Mouse (Mus musculus) MEL (cell line): ENCODE results near the gene Ccdc187. TPM values are rescaled to one million over a fixed set of nuclear protein-coding genes. Genes with fewer than 3 reads are reported as not detected.

ENCODE experiments used
- DNase-seq: peaks from one replicate; pipeline ENCODE4 v3.0.0; 2011; ENCODE audit warnings: low read depth, low spot score
- H3K27ac ChIP-seq: 2 replicates; pipeline ENCODE4 v1.5.1; 2012; ENCODE audit warnings: low read depth, mild to moderate bottlenecking, control low read depth, low read length, moderate library complexity; ENCODE audit not compliant: control insufficient read depth
- H3K27me3 ChIP-seq, 2 experiments: fragments of 150-350 bp in 1 of 2; sonication (generic) in 1 of 2; 2 replicates each; pipeline ENCODE4 v1.6.1; 2012; ENCODE audit warnings: low read length in 2 of 2, mild to moderate bottlenecking in 2 of 2, improper control_type of control experiment in 1 of 2, moderate library complexity in 1 of 2; ENCODE audit not compliant: insufficient read depth in 2 of 2, control insufficient read depth in 1 of 2
- H3K36me3 ChIP-seq, 2 experiments: 2 replicates each; pipeline ENCODE4 v1.6.1; 2012 to 2014; ENCODE audit warnings: low read length in 2 of 2, improper control_type of control experiment in 1 of 2, inconsistent platforms in 1 of 2, mild to moderate bottlenecking in 1 of 2; ENCODE audit not compliant: insufficient read depth in 2 of 2, control insufficient read depth in 1 of 2
- H3K4me1 ChIP-seq, 2 experiments: fragments of 150-350 bp in 1 of 2; sonication (generic) in 1 of 2; 2 replicates each; pipeline ENCODE4 v1.6.1; 2012; ENCODE audit warnings: low read length in 2 of 2, improper control_type of control experiment in 1 of 2, mild to moderate bottlenecking in 1 of 2; ENCODE audit not compliant: insufficient read depth in 2 of 2, control insufficient read depth in 1 of 2
- H3K4me3 ChIP-seq, 2 experiments: fragments of 150-350 bp in 1 of 2; sonication (generic) in 1 of 2; 2 replicates each; pipeline ENCODE4 v1.5.1; 2012; ENCODE audit warnings: low read depth in 2 of 2, low read length in 2 of 2, mild to moderate bottlenecking in 2 of 2, moderate library complexity in 2 of 2, control low read depth in 1 of 2, improper control_type of control experiment in 1 of 2; ENCODE audit not compliant: control insufficient read depth in 1 of 2, insufficient read depth in 1 of 2
- H3K79me2 ChIP-seq: 2 replicates; pipeline ENCODE4 v1.6.1; 2012; ENCODE audit warnings: mild to moderate bottlenecking, low read length, moderate library complexity; ENCODE audit not compliant: control insufficient read depth, poor library complexity, insufficient read depth
- H3K9ac ChIP-seq: 2 replicates; pipeline ENCODE4 v1.6.1; 2012; ENCODE audit warnings: low read depth, mild to moderate bottlenecking, control low read depth, low read length, moderate library complexity; ENCODE audit not compliant: control insufficient read depth, poor library complexity, severe bottlenecking
- H3K9me3 ChIP-seq: fragments of 150-350 bp; sonication (generic); replicated peaks from 2 replicates; pipeline ENCODE4 v1.6.1; 2012; ENCODE audit warnings: mild to moderate bottlenecking, low read length, improper control_type of control experiment, moderate library complexity; ENCODE audit not compliant: insufficient read depth
- CHD2 ChIP-seq: IDR thresholded peaks from 2 replicates; pipeline ENCODE4 v1.6.1; 2011; ENCODE audit warnings: low read length, improper control_type of control experiment
- CTCF ChIP-seq, 3 experiments: IDR thresholded peaks in 2 of 3; conservative IDR thresholded peaks in 1 of 3; 2 replicates each; pipeline ENCODE4 v1.5.1; 2011 to 2012; ENCODE audit warnings: low read length in 3 of 3, low read depth in 2 of 3, mild to moderate bottlenecking in 2 of 3, improper control_type of control experiment in 1 of 3, inconsistent platforms in 1 of 3, mixed read lengths in 1 of 3, moderate library complexity in 1 of 3; ENCODE audit not compliant: control insufficient read depth in 1 of 3, insufficient read depth in 1 of 3, poor library complexity in 1 of 3, severe bottlenecking in 1 of 3
- E2F4 ChIP-seq: IDR thresholded peaks from 2 replicates; pipeline ENCODE4 v1.6.1; 2011; ENCODE audit warnings: low read depth, low read length, improper control_type of control experiment, borderline replicate concordance
- ELF1 ChIP-seq: IDR thresholded peaks from 2 replicates; pipeline ENCODE4 v1.6.1; 2014; ENCODE audit warnings: low read depth, mild to moderate bottlenecking, inconsistent platforms, low read length, improper control_type of control experiment, moderate library complexity
- GABPA ChIP-seq: IDR thresholded peaks from 2 replicates; pipeline ENCODE4 v1.6.1; 2012; ENCODE audit warnings: low read depth, mild to moderate bottlenecking, inconsistent platforms, low read length, improper control_type of control experiment, moderate library complexity
- JUND ChIP-seq: IDR thresholded peaks from 2 replicates; pipeline ENCODE4 v1.6.1; 2011; ENCODE audit warnings: low read depth, mild to moderate bottlenecking, improper control_type of control experiment, low read length
- MAX ChIP-seq: IDR thresholded peaks from 2 replicates; pipeline ENCODE4 v1.6.1; 2011; ENCODE audit warnings: low read length, improper control_type of control experiment
- MYC ChIP-seq: IDR thresholded peaks from 2 replicates; pipeline ENCODE4 v1.6.1; 2011; ENCODE audit warnings: low read depth, mild to moderate bottlenecking, low read length, improper control_type of control experiment, moderate library complexity
- NRF1 ChIP-seq: IDR thresholded peaks from 2 replicates; pipeline ENCODE4 v1.6.1; 2014; ENCODE audit warnings: low read depth, mild to moderate bottlenecking, inconsistent platforms, low read length, improper control_type of control experiment, moderate library complexity; ENCODE audit not compliant: poor library complexity, insufficient read depth, severe bottlenecking
- POLR2AphosphoS5 ChIP-seq: IDR thresholded peaks from 2 replicates; pipeline ENCODE4 v1.6.1; 2012; ENCODE audit warnings: low read depth, borderline replicate concordance, mild to moderate bottlenecking, inconsistent platforms, low read length, moderate library complexity, mixed read lengths
- RAD21 ChIP-seq: IDR thresholded peaks from 2 replicates; pipeline ENCODE4 v1.6.1; 2011; ENCODE audit warnings: mild to moderate bottlenecking, low read depth, low read length, improper control_type of control experiment
- SIN3A ChIP-seq: IDR thresholded peaks from 2 replicates; pipeline ENCODE4 v1.6.1; 2012; ENCODE audit warnings: low read length, improper control_type of control experiment, inconsistent platforms
- SMC3 ChIP-seq: IDR thresholded peaks from 2 replicates; pipeline ENCODE4 v1.6.1; 2011; ENCODE audit warnings: low read depth, low read length, improper control_type of control experiment
- TBP ChIP-seq: IDR thresholded peaks from 2 replicates; pipeline ENCODE4 v1.8.0; 2011; ENCODE audit warnings: low read depth, low read length, improper control_type of control experiment
- UBTF ChIP-seq: IDR thresholded peaks from 2 replicates; pipeline ENCODE4 v1.6.1; 2012; ENCODE audit warnings: low read depth, mild to moderate bottlenecking, inconsistent platforms, low read length, improper control_type of control experiment, moderate library complexity, borderline replicate concordance; ENCODE audit not compliant: insufficient read depth
- ZC3H11A ChIP-seq: IDR thresholded peaks from 2 replicates; pipeline ENCODE4 v1.6.1; 2012; ENCODE audit warnings: low read depth, mild to moderate bottlenecking, inconsistent platforms, low read length, improper control_type of control experiment
- ZNF384 ChIP-seq: IDR thresholded peaks from 2 replicates; pipeline ENCODE4 v1.6.1; 2012; ENCODE audit warnings: low read depth, mild to moderate bottlenecking, inconsistent platforms, low read length, improper control_type of control experiment
- polyA plus RNA-seq, 2 experiments: library from polyadenylated mRNA; stranded (reverse) in 1 of 2; unstranded in 1 of 2; fragments of >175 nt in 1 of 2; fragments of >200 nt in 1 of 2; gene quantifications; 2 replicates each; pipeline versions ENCODE4 v1.2.1 to v1.2.4; 2012; ENCODE audit warnings: low replicate concordance in 2 of 2, low read depth in 1 of 2; ENCODE audit not compliant: insufficient read length in 2 of 2, insufficient read depth in 1 of 2, missing spikeins in 1 of 2
- total RNA-seq: library from RNA; depleted of rRNA; stranded (reverse); fragments of 300-350 nt; gene quantifications from 2 replicates; pipeline ENCODE4 v1.2.3, GENCODE M21; 2012

Gene Ccdc187
- total and polyA plus RNA-seq, 3 experiments: not detected

DNA sequence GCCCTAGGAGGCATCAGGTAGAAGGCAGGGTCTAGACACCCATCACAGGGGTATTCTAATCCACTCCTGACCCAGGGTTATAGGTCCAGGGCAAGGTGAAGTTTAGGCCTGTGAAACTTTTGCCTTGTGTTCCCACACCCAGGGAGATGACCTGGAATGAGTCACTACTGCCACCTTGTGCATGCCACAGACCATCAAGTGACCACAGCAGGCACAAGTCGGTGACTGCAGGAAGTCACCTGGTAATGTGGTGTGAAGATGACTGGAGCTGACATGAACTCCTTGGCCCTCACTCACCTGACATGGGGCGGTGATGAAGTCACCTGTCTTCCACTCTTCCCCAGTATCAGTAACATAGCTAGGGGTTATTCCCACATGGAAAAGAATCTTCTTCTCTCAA is 18.5 kb upstream of the Ccdc187 start:
- no peaks in the 10 kb centered on the region; a peak in 1 of 4 replicates for H3K4me1 ChIP-seq
- H3K36me3 ChIP-seq: no peaks in the 10 kb centered on the region
- no peak overlapping the region for H3K27ac ChIP-seq
- no peaks in the 10 kb centered on the region for H3K79me2 ChIP-seq
- no peak for DNase-seq
- no peak overlapping the region for H3K4me3 ChIP-seq
- no peak overlapping the region for H3K9ac ChIP-seq
- no peaks in the 10 kb centered on the region for H3K9me3 ChIP-seq
- TF ChIP-seq ZNF384 (no peak), TBP (no peak), SIN3A (no peak), CHD2 (no peak), MAX (no peak), JUND (no peak), E2F4 (no peak), CTCF (IDR thresholded peaks at IDR 0.05 in 2 of 3, conservative IDR thresholded peaks at IDR 0.05 in 1 of 3; ENCODE audit: control insufficient read depth in 1 of 3, insufficient read depth in 1 of 3, low read depth in 2 of 3, low read length in 3 of 3, poor library complexity in 1 of 3, severe bottlenecking in 1 of 3) (no peak), SMC3 (no peak)
- H3K27me3 ChIP-seq: peaks cover 0 to 2% of the 10 kb centered on the region in 2 experiments; a peak in 3 of 4 replicates

DNA sequence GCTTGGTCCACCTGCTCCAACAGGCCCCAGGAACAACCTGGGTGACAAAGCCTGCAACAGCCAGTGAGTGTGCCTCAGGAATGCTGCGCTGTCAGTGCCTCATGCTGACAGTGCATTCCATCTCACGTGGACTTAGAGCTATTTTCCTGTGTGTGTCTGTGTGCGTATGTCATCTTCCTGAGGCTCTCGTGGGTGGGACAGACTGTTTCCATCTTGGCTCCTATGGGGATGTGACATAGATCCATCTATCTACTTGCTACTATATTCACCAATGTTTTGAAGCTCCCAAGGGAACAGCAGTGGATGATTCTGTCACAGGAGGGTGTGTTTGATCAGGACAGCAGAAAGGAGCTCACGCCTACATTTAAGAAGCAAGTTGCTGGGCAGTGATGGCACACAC is 17.6 kb upstream of the Ccdc187 start:
- no peak for DNase-seq
- Histone ChIP-seq H3K9me3 (no peaks in the 10 kb centered on the region), H3K27me3 (peaks cover 0 to 2% of the 10 kb centered on the region in 2 experiments; a peak in 3 of 4 replicates), H3K9ac (no peak overlapping the region), H3K36me3 (no peaks in the 10 kb centered on the region), H3K27ac (no peak overlapping the region), H3K4me1 (no peaks in the 10 kb centered on the region; a peak in 1 of 4 replicates)
- TF ChIP-seq POLR2AphosphoS5 (no peak), UBTF (no peak)
- TF ChIP-seq, all 39 proteins: peak for 0
- H3K4me3 ChIP-seq: no peak overlapping the region
- no peaks in the 10 kb centered on the region for H3K79me2 ChIP-seq

DNA sequence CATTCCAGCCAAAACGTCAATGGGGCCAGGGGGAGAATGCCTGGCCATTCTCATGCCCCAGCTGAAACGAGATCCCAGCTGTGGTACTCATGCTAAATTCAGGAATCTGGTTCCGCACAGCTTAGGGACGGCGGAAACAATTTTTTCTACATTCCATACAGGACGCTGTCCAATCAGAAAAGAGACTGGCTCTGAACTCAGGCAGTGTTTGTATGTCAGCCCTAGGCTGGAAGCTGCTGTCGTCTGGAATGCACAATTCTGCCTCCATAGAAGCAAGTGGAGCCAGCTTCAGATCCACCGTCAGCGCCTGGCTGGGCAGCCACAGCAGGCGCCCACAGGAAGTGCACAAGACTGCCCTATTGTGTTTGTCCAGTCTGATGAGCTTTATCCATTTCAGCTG is 15.4 kb upstream of the Ccdc187 start:
- Histone ChIP-seq H3K27me3 (no peaks in the 10 kb centered on the region; a peak in 1 of 4 replicates), H3K27ac (no peak overlapping the region), H3K4me3 (no peak overlapping the region), H3K9ac (no peak overlapping the region), H3K79me2 (no peaks in the 10 kb centered on the region), H3K9me3 (no peaks in the 10 kb centered on the region), H3K36me3 (no peaks in the 10 kb centered on the region), H3K4me1 (no peaks in the 10 kb centered on the region)
- no peak for TF ChIP-seq GABPA
- TF ChIP-seq ELF1: no peak
- TF ChIP-seq E2F4: no peak
- TF ChIP-seq NRF1: no peak
- no peak for TF ChIP-seq JUND
- no peak for TF ChIP-seq RAD21
- no peak for TF ChIP-seq MYC
- TF ChIP-seq ZC3H11A: no peak
- DNase-seq: no peak
